Mouse (Mus musculus) MEL (cell line): ENCODE results near the gene Gm12185.
"Not testable (repeated sequence)": the region's sequence is repeated elsewhere in the genome, so short reads cannot be mapped to it uniquely, and the experiment has no call there.

ENCODE experiments used
- CTCF ChIP-seq, 3 experiments: IDR thresholded peaks in 2 of 3; conservative IDR thresholded peaks in 1 of 3; 2 replicates each; pipeline ENCODE4 v1.5.1; 2011 to 2012; ENCODE audit warnings: low read length in 3 of 3, low read depth in 2 of 3, mild to moderate bottlenecking in 2 of 3, improper control_type of control experiment in 1 of 3, inconsistent platforms in 1 of 3, mixed read lengths in 1 of 3, moderate library complexity in 1 of 3; ENCODE audit not compliant: control insufficient read depth in 1 of 3, insufficient read depth in 1 of 3, poor library complexity in 1 of 3, severe bottlenecking in 1 of 3
- EP300 ChIP-seq, 2 experiments: IDR thresholded peaks; 2 replicates each; pipeline ENCODE4 v1.6.1; 2011; ENCODE audit warnings: improper control_type of control experiment in 2 of 2, low read length in 2 of 2, low read depth in 1 of 2, mild to moderate bottlenecking in 1 of 2
- GATA1 ChIP-seq: IDR thresholded peaks from 2 replicates; pipeline ENCODE4 v1.6.1; 2011; ENCODE audit warnings: low read depth, low read length, improper control_type of control experiment
- HCFC1 ChIP-seq: IDR thresholded peaks from 2 replicates; pipeline ENCODE4 v1.6.1; 2012; ENCODE audit warnings: low read depth, mild to moderate bottlenecking, inconsistent platforms, low read length, improper control_type of control experiment, moderate library complexity
- MAFK ChIP-seq: IDR thresholded peaks from 2 replicates; pipeline ENCODE4 v1.6.1; 2011; ENCODE audit warnings: low read depth, mild to moderate bottlenecking, low read length, improper control_type of control experiment, borderline replicate concordance
- MXI1 ChIP-seq: IDR thresholded peaks from 2 replicates; pipeline ENCODE4 v1.6.1; 2011; ENCODE audit warnings: mild to moderate bottlenecking, low read depth, low read length, improper control_type of control experiment
- POLR2A ChIP-seq, 2 experiments: IDR thresholded peaks; 2 replicates each; pipeline ENCODE4 v1.6.1; 2011 to 2012; ENCODE audit warnings: low read length in 2 of 2, mild to moderate bottlenecking in 2 of 2, control low read depth in 1 of 2, improper control_type of control experiment in 1 of 2, low read depth in 1 of 2, moderate library complexity in 1 of 2; ENCODE audit not compliant: control insufficient read depth in 1 of 2, insufficient read depth in 1 of 2, poor library complexity in 1 of 2
- POLR2AphosphoS5 ChIP-seq: IDR thresholded peaks from 2 replicates; pipeline ENCODE4 v1.6.1; 2012; ENCODE audit warnings: low read depth, borderline replicate concordance, mild to moderate bottlenecking, inconsistent platforms, low read length, moderate library complexity, mixed read lengths
- SIN3A ChIP-seq: IDR thresholded peaks from 2 replicates; pipeline ENCODE4 v1.6.1; 2012; ENCODE audit warnings: low read length, improper control_type of control experiment, inconsistent platforms
- TBP ChIP-seq: IDR thresholded peaks from 2 replicates; pipeline ENCODE4 v1.8.0; 2011; ENCODE audit warnings: low read depth, low read length, improper control_type of control experiment
- USF1 ChIP-seq: IDR thresholded peaks from 2 replicates; pipeline ENCODE4 v1.6.1; 2014; ENCODE audit warnings: low read depth, mild to moderate bottlenecking, inconsistent platforms, low read length, improper control_type of control experiment, moderate library complexity
- ZKSCAN1 ChIP-seq: IDR thresholded peaks from 2 replicates; pipeline ENCODE4 v1.6.1; 2012; ENCODE audit warnings: low read depth, mild to moderate bottlenecking, inconsistent platforms, low read length, improper control_type of control experiment, moderate library complexity
- ZMIZ1 ChIP-seq: IDR thresholded peaks from 2 replicates; pipeline ENCODE4 v1.6.1; 2012; ENCODE audit warnings: low read depth, mild to moderate bottlenecking, inconsistent platforms, low read length, improper control_type of control experiment, moderate library complexity

GRCm38 (mm10) chr11:49012074-49012473, 20.0 kb upstream of the Gm12185 start:
- not testable (repeated sequence) for TF ChIP-seq MXI1; ZKSCAN1; ZMIZ1; GATA1; CTCF (IDR thresholded peaks at IDR 0.05 in 2 of 3, conservative IDR thresholded peaks at IDR 0.05 in 1 of 3; ENCODE audit: control insufficient read depth in 1 of 3, insufficient read depth in 1 of 3, low read depth in 2 of 3, low read length in 3 of 3, poor library complexity in 1 of 3, severe bottlenecking in 1 of 3); USF1; MAFK; POLR2AphosphoS5; HCFC1; SIN3A; POLR2A (IDR thresholded peaks at IDR 0.05; ENCODE audit: control insufficient read depth in 1 of 2, insufficient read depth in 1 of 2, low read depth in 1 of 2, low read length in 2 of 2, poor library complexity in 1 of 2); EP300 (IDR thresholded peaks at IDR 0.05; ENCODE audit: low read depth in 1 of 2, low read length in 2 of 2); TBP
